Mouse (Mus musculus): ENCODE data around the gene Fam196b.

Fam196b gene

DNA sequence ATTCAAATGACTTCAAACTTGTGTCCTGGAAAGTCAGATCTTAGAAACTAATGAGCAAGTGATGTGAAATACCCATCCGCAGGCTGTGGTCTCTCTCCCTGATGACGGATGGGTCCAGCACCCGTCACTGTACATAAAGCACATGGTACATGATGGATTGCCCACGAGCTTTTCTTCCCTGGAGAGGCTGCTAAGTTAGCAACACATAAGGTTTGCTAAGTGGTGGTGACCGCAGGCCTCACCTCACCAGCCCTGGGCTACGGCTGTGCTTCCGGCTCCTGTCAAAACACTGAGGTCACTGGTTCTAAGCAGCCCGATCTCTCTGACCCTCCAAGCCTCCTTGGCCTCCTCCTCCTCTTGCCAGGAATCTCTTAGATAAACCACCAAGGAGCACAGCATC is 91.7 kb downstream of the Fam196b start:
- no peak for DNase-seq (ENCODE audit: low spot score)

DNA sequence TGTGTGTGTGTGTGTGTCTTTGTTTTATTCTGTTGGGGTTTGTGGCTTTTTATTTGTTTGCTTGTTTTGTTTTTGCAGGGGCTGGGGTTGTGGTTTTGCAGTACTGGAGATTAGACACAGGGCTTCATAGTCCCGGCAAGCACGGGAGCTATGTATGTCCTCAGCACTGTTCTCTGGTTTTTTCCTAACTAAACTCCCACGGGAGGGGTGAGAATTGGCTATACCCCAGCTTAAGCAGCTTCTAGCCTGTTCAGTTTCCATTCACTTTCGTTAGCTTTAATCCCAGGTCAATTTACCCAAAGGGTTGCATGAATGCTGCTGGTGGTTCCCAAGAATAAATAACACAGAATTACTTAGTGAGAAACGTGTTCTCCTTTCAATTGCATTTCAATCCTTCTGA is 92.2 kb downstream of the Fam196b start:
- DNase-seq (ENCODE audit: low spot score) = no peak

DNA sequence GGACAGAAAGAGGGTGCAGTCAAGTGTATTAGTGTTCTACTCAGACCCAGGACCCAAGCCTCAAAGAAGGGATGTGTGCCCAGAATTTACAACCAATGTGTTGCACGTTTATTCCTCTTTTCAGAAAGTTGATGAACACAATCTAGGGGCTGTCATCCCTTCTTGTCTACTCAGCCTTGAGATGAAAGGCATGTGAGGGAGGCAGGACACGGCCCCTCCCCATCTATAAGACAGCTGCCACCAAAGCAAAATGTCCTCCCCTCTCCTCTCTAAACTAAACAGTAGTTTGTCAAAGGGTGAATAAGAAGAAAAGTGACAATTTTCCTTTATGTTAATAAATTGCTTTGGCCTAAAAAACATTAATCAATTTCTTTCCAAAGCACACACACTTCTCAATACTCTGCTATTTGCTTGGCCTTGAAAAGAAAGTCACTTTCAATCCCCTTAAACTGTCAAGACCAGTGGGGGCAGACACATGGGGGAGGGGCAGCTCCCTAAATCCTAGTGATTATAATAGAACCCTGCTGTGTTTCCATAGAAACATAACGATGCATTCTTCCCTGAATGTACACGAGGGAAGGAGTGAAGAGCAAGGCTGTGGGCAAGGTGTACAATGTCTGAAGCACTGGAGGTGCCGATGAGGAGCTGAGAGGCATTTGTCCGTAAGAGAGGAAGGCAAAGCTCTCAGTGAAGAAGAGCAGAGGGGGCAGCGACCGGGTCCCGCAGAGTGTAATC is 101.4 kb downstream of the Fam196b start:
- no peak for DNase-seq (ENCODE audit: low spot score)

- DNase-seq (ENCODE audit: low spot score) = no peak
Measured at GRCm38 (mm10) chr11:34416619-34416979, 102.0 kb downstream of the Fam196b start.

DNA sequence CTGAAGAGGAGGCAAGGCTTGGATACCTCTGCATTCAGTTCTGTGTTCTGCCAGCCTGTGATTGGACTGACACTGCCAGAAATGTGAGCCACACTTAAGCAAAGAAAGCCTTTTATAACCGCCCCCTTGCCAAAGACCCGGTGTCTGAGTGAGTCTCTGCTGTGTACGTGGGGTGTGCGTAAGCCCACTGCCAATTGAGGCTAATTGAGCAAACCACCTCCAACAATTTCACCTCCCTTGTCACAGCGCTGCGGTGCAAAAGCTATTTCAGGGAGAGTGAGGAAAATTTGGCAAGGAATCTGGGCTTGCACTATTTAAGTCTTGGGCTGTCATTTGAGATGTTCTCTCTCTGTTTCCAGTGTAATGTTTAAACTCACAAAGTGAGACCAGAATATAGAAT is 106.4 kb downstream of the Fam196b start:
- no peak for DNase-seq (ENCODE audit: low spot score)

GRCm38 (mm10) chr11:34424546-34424945 is 109.9 kb downstream of the Fam196b start:
- DNase-seq (ENCODE audit: low spot score) = no peak

GRCm38 (mm10) chr11:34427212-34427611 is 112.6 kb downstream of the Fam196b start:
- no peak for DNase-seq (ENCODE audit: low spot score)

DNA sequence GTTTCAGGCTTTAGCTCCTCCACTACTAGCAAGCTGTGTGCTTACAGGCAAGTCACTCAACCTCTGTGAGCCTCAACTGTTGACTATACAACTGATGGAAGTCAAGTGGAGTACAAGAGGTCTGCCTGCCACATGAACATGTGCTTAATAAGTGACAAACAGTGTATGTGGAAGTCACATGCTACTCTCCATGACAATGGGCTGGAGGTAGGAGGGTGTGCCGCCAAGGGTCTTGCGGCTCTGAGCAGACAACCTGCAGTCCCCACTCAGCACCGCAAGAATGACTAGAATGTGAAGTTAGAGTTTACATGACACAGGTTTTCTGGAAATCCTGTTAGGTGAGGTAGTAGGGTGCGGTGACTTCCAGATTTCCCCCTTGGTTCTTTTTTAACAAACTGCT is 116.3 kb downstream of the Fam196b start:
- no peak for DNase-seq (ENCODE audit: low spot score)

DNA sequence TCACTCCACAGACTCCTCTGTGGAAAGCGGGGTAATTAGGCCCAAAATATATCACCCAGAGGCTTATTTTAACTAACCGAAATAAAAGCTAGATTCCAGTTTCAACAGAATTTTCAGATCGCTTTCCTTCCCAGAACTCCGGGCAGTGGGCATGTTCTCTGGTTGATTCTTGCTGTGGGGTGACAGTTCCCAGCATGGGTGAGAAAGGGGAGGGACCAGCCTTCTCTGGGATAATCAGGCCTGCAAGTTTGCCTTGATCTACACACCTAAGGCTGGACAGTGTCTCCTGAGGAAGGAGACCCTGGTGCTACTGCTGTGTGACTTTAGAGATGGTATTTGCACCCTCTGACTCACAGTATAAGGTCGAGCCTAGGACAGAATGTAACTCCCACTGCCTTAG is 116.7 kb downstream of the Fam196b start:
- DNase-seq (ENCODE audit: low spot score) = no peak

DNA sequence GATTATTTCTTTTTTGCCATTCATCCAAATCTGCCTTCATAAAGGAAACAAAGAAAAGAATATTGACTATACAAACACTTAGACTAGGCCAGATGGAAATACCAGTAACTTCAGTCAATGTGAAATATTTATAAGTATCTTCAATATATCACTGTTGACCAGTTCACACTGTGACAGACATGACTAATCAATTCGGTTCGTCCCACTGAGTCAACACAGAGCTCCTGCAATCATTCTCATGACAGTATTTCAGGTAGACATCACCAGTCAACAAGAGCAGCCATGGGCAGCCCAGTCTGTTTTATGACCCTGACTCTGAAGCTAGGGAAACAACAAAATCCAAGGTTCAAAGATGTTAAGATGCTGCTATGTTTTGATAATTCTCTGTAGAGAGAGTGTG is 117.4 kb downstream of the Fam196b start:
- DNase-seq (ENCODE audit: low spot score) = no peak

- no peak for DNase-seq (ENCODE audit: low spot score)
Measured at GRCm38 (mm10) chr11:34437446-34437845, 122.8 kb downstream of the Fam196b start.

- DNase-seq (ENCODE audit: low spot score) = no peak
Measured at GRCm38 (mm10) chr11:34438429-34438828, 123.8 kb downstream of the Fam196b start.

DNA sequence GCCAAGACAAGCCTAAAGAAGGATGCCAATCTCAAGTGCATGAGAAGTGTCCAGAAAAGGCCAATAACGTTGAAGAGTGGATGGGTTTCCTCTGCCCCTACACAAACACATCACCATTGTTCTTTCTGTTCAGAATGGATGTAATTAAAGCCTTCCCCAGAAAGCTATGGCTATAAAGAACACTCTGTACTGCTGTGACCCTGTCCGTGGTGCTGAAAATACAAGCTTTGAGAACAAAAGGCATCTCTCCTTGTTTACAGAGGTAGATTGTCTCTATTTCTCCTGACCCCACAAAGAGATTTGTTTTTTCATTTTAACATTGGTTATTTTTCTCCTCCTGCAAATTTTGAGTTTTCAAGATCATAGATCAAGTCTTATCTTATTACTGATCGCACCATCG is 133.3 kb downstream of the Fam196b start:
- no peak for DNase-seq (ENCODE audit: low spot score)

GRCm38 (mm10) chr11:34449944-34450343 is 135.3 kb downstream of the Fam196b start:
- DNase-seq (ENCODE audit: low spot score) = no peak

DNA sequence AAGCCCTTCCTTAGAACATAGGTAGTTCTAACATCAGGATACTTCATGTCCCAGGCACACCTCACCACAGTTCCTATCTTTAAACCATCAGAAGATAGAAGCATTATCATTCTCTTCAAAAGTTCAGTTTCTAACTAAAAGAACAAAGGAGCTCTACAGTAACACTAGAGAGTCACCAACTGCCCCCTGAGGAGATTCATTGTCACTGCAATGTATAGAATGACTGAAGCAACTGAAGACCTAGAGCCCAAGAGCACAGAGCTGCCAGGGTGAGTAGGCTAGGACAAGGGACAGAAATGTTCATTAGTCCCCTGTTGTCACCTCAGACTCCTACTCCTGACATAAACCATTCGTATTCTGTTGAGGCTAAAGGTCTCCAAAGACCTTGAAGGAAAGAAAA is 152.4 kb downstream of the Fam196b start:
- no peak for DNase-seq (ENCODE audit: low spot score)

DNA sequence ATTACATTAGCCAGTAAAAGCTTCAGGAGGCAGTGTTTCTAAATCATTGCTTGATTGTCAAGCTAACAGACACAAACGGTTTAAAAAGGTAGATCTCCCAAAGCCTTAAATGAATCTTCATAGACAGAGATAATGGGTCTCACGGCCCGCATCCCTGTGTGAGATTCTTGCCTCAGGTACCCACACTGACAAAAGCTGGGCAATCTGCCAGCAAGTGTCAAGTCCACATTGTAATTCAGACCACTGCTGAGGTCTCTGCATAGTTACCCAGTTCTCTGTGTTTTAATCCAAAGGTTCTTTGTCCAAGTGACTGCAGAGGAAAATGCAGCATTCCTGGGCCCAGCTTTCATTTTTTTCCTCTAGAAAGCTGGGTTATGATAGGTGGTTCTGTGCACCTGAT is 153.9 kb downstream of the Fam196b start:
- DNase-seq (ENCODE audit: low spot score) = no peak

DNA sequence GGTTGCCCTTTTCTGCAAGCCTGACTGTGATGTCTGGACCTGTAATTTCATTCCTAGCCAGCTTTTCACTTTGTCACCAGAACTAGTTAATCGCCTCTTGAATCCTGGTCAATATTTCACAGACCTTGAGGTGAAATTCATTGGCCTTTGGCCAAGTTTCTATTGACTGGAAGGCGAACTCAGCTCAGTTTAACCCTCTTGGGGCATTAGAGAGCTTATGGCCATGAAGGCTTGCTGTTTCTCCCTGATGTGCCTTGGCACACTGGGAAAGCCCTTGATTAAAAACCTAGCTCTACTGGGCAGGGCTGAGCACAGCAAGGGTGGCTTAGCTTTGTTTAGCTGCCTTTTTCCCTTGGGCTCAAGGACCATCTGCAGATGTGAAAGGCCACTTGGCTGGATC is 155.2 kb downstream of the Fam196b start:
- no peak for DNase-seq (ENCODE audit: low spot score)

All from ovary, postnatal 36 days (tissue).